Mouse (Mus musculus) cerebellum, adult 2 months (tissue): Measurements from ENCODE around the gene Khdc4.

Source experiments
- CTCF ChIP-seq: fragments of 200-500 bp; IDR thresholded peaks from 2 replicates; pipeline ENCODE4 v1.5.1; 2011; ENCODE audit warnings: low read depth, mild to moderate bottlenecking, control low read depth, low read length, moderate library complexity, borderline replicate concordance; ENCODE audit not compliant: insufficient read depth
- POLR2A ChIP-seq: fragments of 200-500 bp; IDR thresholded peaks from 2 replicates; pipeline ENCODE4 v1.6.1; 2011; ENCODE audit warnings: low read length, control low read depth, borderline replicate concordance; ENCODE audit not compliant: insufficient read depth

DNA sequence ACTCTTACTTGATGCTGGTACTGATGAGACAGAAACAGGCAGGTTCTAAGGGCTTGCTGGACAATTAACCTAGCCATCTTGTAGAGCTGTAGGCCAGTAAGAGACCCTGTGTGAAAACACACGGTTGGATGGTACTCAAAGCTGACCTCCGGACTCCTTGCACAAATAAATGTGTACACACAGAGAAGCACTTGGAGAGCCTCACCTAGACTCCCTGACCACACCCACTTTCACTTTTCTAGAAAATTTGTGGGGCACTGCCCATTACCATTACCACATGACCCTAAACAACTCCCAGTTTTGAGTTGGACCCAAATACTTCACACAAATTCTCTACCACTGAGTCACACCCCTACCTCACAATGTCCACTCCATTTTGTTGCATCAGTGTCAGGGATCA, 51.0 kb downstream of the Khdc4 start:
- TF ChIP-seq POLR2A, result no peak
- TF ChIP-seq CTCF, result no peak
